Mouse (Mus musculus) brain, embryonic 18.5 days (tissue): ENCODE data around the gene Sh3pxd2a.

Experiments used
- DNase-seq: peaks from one replicate; pipeline ENCODE4 v3.0.0-alpha.2; 2012; ENCODE audit warnings: low read depth, low spot score

Gene Sh3pxd2a

GRCm38 (mm10) chr19:47279788-47280532, 184.2 kb downstream of the Sh3pxd2a start:
- DNase-seq, result peak; percentile 52

GRCm38 (mm10) chr19:47279372-47279771, 184.8 kb downstream of the Sh3pxd2a start:
- DNase-seq, result no peak

- DNase-seq, result no peak
Measured at GRCm38 (mm10) chr19:47276730-47277129, 187.5 kb downstream of the Sh3pxd2a start.

- DNase-seq, result no peak
Measured at GRCm38 (mm10) chr19:47270520-47270919, 193.7 kb downstream of the Sh3pxd2a start.

- no peak for DNase-seq
Measured at GRCm38 (mm10) chr19:47269729-47270128, 194.5 kb downstream of the Sh3pxd2a start.

GRCm38 (mm10) chr19:47267066-47267465, 197.1 kb downstream of the Sh3pxd2a start:
- DNase-seq, result no peak

- DNase-seq, result no peak
Measured at GRCm38 (mm10) chr19:47266070-47266801, 198.0 kb downstream of the Sh3pxd2a start.

- no peak for DNase-seq
Measured at GRCm38 (mm10) chr19:47264322-47265092, 199.7 kb downstream of the Sh3pxd2a start.

GRCm38 (mm10) chr19:47263621-47264020, 200.6 kb downstream of the Sh3pxd2a start:
- DNase-seq, result no peak

GRCm38 (mm10) chr19:47261196-47261595, 203.0 kb downstream of the Sh3pxd2a start:
- DNase-seq, result no peak

- DNase-seq, result no peak
Measured at GRCm38 (mm10) chr19:47259581-47259980, 204.6 kb downstream of the Sh3pxd2a start.

- no peak for DNase-seq
Measured at GRCm38 (mm10) chr19:47255919-47256318, 208.3 kb downstream of the Sh3pxd2a start.

GRCm38 (mm10) chr19:47255036-47255435, 209.2 kb downstream of the Sh3pxd2a start:
- DNase-seq, result no peak

GRCm38 (mm10) chr19:47253053-47253628, 211.1 kb downstream of the Sh3pxd2a start:
- no peak for DNase-seq

GRCm38 (mm10) chr19:47250931-47251330, 213.3 kb downstream of the Sh3pxd2a start:
- no peak for DNase-seq

GRCm38 (mm10) chr19:47248906-47249568, 215.2 kb downstream of the Sh3pxd2a start:
- no peak for DNase-seq

- no peak for DNase-seq
Measured at GRCm38 (mm10) chr19:47248296-47248695, 215.9 kb downstream of the Sh3pxd2a start.

- no peak for DNase-seq
Measured at GRCm38 (mm10) chr19:47247791-47248190, 216.4 kb downstream of the Sh3pxd2a start.

- DNase-seq, result no peak
Measured at GRCm38 (mm10) chr19:47245512-47245911, 218.7 kb downstream of the Sh3pxd2a start.

GRCm38 (mm10) chr19:47242227-47242626, 222.0 kb downstream of the Sh3pxd2a start:
- DNase-seq, result no peak

- no peak for DNase-seq
Measured at GRCm38 (mm10) chr19:47240957-47241356, 223.2 kb downstream of the Sh3pxd2a start.
